Mouse (Mus musculus) heart, postnatal 0 days (tissue): ENCODE results near the gene Ppp1r13l.

Source experiments
- CTCF ChIP-seq: IDR thresholded peaks from 2 replicates; pipeline ENCODE4 v1.5.1; 2016; ENCODE audit warnings: antibody characterized with exemption, control low read depth, low read depth
- EP300 ChIP-seq: IDR thresholded peaks from 2 replicates; pipeline ENCODE4 v1.6.1; 2016; ENCODE audit warnings: antibody characterized with exemption, low read depth

DNA sequence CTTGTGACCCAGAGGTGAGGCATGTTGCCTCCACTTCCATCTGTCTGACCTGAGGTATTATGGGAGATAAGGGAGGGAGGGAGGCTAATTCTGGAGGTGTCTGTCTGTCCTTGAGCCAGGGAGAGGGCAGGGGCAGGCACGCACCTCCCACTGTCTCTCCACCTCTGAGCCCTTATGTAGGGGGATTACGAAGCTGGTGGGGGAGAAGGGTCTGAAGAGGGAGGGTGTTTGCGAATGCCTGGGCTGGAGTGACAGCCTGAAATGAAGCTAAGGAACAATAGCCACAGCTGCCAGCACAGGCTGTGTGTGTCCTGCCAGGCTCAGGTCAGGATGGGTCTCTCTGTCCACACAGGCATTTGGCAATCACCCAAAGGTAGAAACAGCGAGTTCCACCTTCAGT, 2.7 kb downstream of the Ppp1r13l start:
- TF ChIP-seq EP300, result no peak
- no peak for TF ChIP-seq CTCF
